Mouse (Mus musculus) frontal cortex, postnatal 14 days (tissue): ENCODE results near the gene Sh3kbp1.

Experiments used
- DNase-seq, 2 experiments: peaks; one replicate each; pipeline ENCODE4 v3.0.0; 2022; ENCODE audit warnings: low spot score in 2 of 2

The Sh3kbp1 gene

GRCm38 (mm10) chrX:159678320-159678835, 51.3 kb downstream of the Sh3kbp1 start:
- no peak for DNase-seq

GRCm38 (mm10) chrX:159685521-159685920, 58.4 kb downstream of the Sh3kbp1 start:
- no peak for DNase-seq

- no peak for DNase-seq
These were observed 59.8 kb downstream of the Sh3kbp1 start for GRCm38 (mm10) chrX:159686850-159687249.

GRCm38 (mm10) chrX:159688698-159689097, 61.6 kb downstream of the Sh3kbp1 start:
- no peak for DNase-seq

GRCm38 (mm10) chrX:159689785-159690416, 62.8 kb downstream of the Sh3kbp1 start:
- no peak for DNase-seq

GRCm38 (mm10) chrX:159693126-159693525, 66.1 kb downstream of the Sh3kbp1 start:
- no peak for DNase-seq

GRCm38 (mm10) chrX:159696545-159696944, 69.5 kb downstream of the Sh3kbp1 start:
- no peak for DNase-seq

GRCm38 (mm10) chrX:159697030-159697454, 70.0 kb downstream of the Sh3kbp1 start:
- no peak for DNase-seq

GRCm38 (mm10) chrX:159702850-159703249, 75.8 kb downstream of the Sh3kbp1 start:
- DNase-seq = no peak

- DNase-seq = no peak
These were observed 77.4 kb downstream of the Sh3kbp1 start for GRCm38 (mm10) chrX:159704381-159705004.

- DNase-seq = no peak
These were observed 78.3 kb downstream of the Sh3kbp1 start for GRCm38 (mm10) chrX:159705412-159705811.

GRCm38 (mm10) chrX:159708076-159708830, 81.2 kb downstream of the Sh3kbp1 start:
- DNase-seq = no peak

GRCm38 (mm10) chrX:159709296-159709695, 82.2 kb downstream of the Sh3kbp1 start:
- no peak for DNase-seq

- no peak for DNase-seq
These were observed 84.3 kb downstream of the Sh3kbp1 start for GRCm38 (mm10) chrX:159711070-159712029.

GRCm38 (mm10) chrX:159713191-159713590, 86.1 kb downstream of the Sh3kbp1 start:
- no peak for DNase-seq

- no peak for DNase-seq
These were observed 94.3 kb downstream of the Sh3kbp1 start for GRCm38 (mm10) chrX:159721390-159721789.

GRCm38 (mm10) chrX:159731421-159731820, 104.3 kb downstream of the Sh3kbp1 start:
- DNase-seq = no peak

GRCm38 (mm10) chrX:159732845-159733244, 105.8 kb downstream of the Sh3kbp1 start:
- no peak for DNase-seq

- no peak for DNase-seq
These were observed 106.9 kb downstream of the Sh3kbp1 start for GRCm38 (mm10) chrX:159733948-159734347.

GRCm38 (mm10) chrX:159735513-159736099, 108.5 kb downstream of the Sh3kbp1 start:
- DNase-seq = no peak

GRCm38 (mm10) chrX:159737344-159737743, 110.3 kb downstream of the Sh3kbp1 start:
- no peak for DNase-seq
